8 mouse cellular contexts compared by ENCODE assay signal in the genomic region with DNA sequence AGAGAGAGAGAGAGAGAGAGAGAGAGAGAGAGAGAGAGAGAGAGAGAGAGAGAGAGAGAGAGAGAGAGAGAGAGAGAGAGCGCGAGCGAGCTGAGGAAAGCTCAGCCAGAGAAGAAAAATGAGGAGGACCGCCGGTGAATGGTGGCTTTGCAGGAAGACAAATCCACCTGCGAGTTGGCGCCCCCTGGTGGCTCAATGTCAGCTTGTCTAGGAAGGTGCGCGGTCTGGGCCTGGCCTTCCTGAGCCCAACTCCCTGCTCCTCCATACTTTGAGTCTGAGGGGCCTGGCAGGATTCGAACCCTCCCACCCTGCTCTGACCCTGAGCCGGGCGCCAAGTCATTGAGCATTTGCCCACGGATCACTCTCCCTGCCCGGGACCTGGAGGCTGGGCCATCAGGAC. TPM values are rescaled to one million over a fixed set of nuclear protein-coding genes. Genes with fewer than 3 reads are reported as not detected.
A peak's percentile ranks its signal among the peaks of the same experiment; 100 is the strongest.
DNase-seq lines count a peak whose midpoint lies in the region; ATAC-seq and TF ChIP-seq lines count a peak whose summit lies in the region.

No protein-coding gene starts in this region.

- H3K36me3 ChIP-seq in embryonic facial prominence, embryonic 13.5 days: no peaks in the 10 kb centered on the region
- H3K36me3 ChIP-seq in heart, adult 2 months (ENCODE audit: control insufficient read depth, insufficient read depth, low read length): no peaks in the 10 kb centered on the region
- no peaks in the 10 kb centered on the region for H3K36me3 ChIP-seq in limb, embryonic 13.5 days
- H3K36me3 ChIP-seq in midbrain, embryonic 16.5 days (ENCODE audit: control insufficient read depth, insufficient read depth, low read length): no peaks in the 10 kb centered on the region

- no peak for ATAC-seq in embryonic facial prominence, embryonic 13.5 days (ENCODE audit: insufficient number of reproducible peaks, insufficient read depth, low FRiP score, low TSS enrichment, low read depth)
- 0 out of 2 replicates have a peak, but pooled peaks have one; percentile 40 for ATAC-seq in limb, embryonic 13.5 days (ENCODE audit: low FRiP score, low read depth)
- peak; percentile 70; the same call in 1 of the 2 replicates for ATAC-seq in midbrain, embryonic 16.5 days

- H3K9me3 ChIP-seq in embryonic facial prominence, embryonic 13.5 days: no peaks in the 10 kb centered on the region
- H3K9me3 ChIP-seq in limb, embryonic 13.5 days: no peaks in the 10 kb centered on the region
- H3K9me3 ChIP-seq in midbrain, embryonic 16.5 days (replicated peaks; ENCODE audit: control insufficient read depth, low read length, poor library complexity, severe bottlenecking): no peaks in the 10 kb centered on the region

- TF ChIP-seq CTCF in heart, adult 2 months (IDR thresholded peaks at IDR 0.05): peak; percentile 82

- no peak overlapping the region for H3K9ac ChIP-seq in embryonic facial prominence, embryonic 13.5 days
- H3K9ac ChIP-seq in heart, adult 2 months (ENCODE audit: low read depth, low read length): no peak overlapping the region
- no peak overlapping the region for H3K9ac ChIP-seq in limb, embryonic 13.5 days
- no peak overlapping the region; the same call in 1 of the 2 replicates for H3K9ac ChIP-seq in midbrain, embryonic 16.5 days (ENCODE audit: low read depth, low read length)

- H3K4me3 ChIP-seq in embryonic facial prominence, embryonic 13.5 days: peak overlapping the region; percentile 30
- H3K4me3 ChIP-seq in heart, adult 2 months: no peak overlapping the region
- peak overlapping the region; percentile 36 for H3K4me3 ChIP-seq in limb, embryonic 13.5 days
- peak overlapping the region; percentile 57; the same call in 1 of the 2 replicates for H3K4me3 ChIP-seq in midbrain, embryonic 16.5 days (ENCODE audit: low read depth, low read length)

- H3K4me1 ChIP-seq in embryonic facial prominence, embryonic 13.5 days: peaks cover 27% of the 10 kb centered on the region
- no peaks in the 10 kb centered on the region for H3K4me1 ChIP-seq in heart, adult 2 months (ENCODE audit: control insufficient read depth, insufficient read depth, low read length)
- H3K4me1 ChIP-seq in limb, embryonic 13.5 days: peaks cover 21% of the 10 kb centered on the region
- peaks cover 18% of the 10 kb centered on the region for H3K4me1 ChIP-seq in midbrain, embryonic 16.5 days (ENCODE audit: control insufficient read depth, insufficient read depth, low read length)

- WGBS in embryonic facial prominence, embryonic 13.5 days: 9% methylated on average over 14 of the region's 14 CpGs
- 5% methylated on average over 14 of the region's 14 CpGs for WGBS in heart, adult 2 months
- 6% methylated on average over 14 of the region's 14 CpGs for WGBS in limb, embryonic 13.5 days
- WGBS in midbrain, embryonic 16.5 days: 10% methylated on average over 11 of the region's 14 CpGs

- no peaks in the 10 kb centered on the region for H3K79me2 ChIP-seq in heart, adult 2 months (replicated peaks; ENCODE audit: control insufficient read depth, insufficient read depth, low read length)

- no peak for TF ChIP-seq POLR2A in heart, adult 2 months (IDR thresholded peaks at IDR 0.05; ENCODE audit: insufficient read depth, low read depth, low read length)

- peaks cover 94% of the 10 kb centered on the region for H3K27me3 ChIP-seq in embryonic facial prominence, embryonic 13.5 days
- peaks cover 17% of the 10 kb centered on the region for H3K27me3 ChIP-seq in heart, adult 2 months (ENCODE audit: control insufficient read depth, insufficient read depth, low read length)
- peaks cover 95% of the 10 kb centered on the region for H3K27me3 ChIP-seq in limb, embryonic 13.5 days
- peaks cover 3% of the 10 kb centered on the region for H3K27me3 ChIP-seq in midbrain, embryonic 16.5 days (ENCODE audit: control insufficient read depth, insufficient read depth, low read depth, low read length)

- peak overlapping the region; percentile 51 for H3K4me2 ChIP-seq in embryonic facial prominence, embryonic 13.5 days
- peak overlapping the region; percentile 58 for H3K4me2 ChIP-seq in limb, embryonic 13.5 days (replicated peaks)
- peak overlapping the region; percentile 52 for H3K4me2 ChIP-seq in midbrain, embryonic 16.5 days (ENCODE audit: low read length)

- H3K27ac ChIP-seq in embryonic facial prominence, embryonic 13.5 days: no peak overlapping the region
- H3K27ac ChIP-seq in heart, adult 2 months: no peak overlapping the region
- no peak overlapping the region for H3K27ac ChIP-seq in limb, embryonic 13.5 days
- peak overlapping the region; percentile 89; the same call in 1 of the 2 replicates for H3K27ac ChIP-seq in midbrain, embryonic 16.5 days (ENCODE audit: low read length)

- peak; percentile 56 for DNase-seq in 3134 (ENCODE audit: extremely low read depth, insufficient read length, low spot score)
- DNase-seq in adrenal gland, postnatal 36 days: peak; percentile 94 to 95
- DNase-seq in heart, adult 2 months: peak; percentile 76 to 87
- peak; percentile 86 for DNase-seq in kidney, adult 9 months
- DNase-seq in spleen, postnatal 14 days (ENCODE audit: low spot score in 2 of 2): peak; percentile 60 to 74

- TF ChIP-seq EP300 in heart, adult 2 months (IDR thresholded peaks at IDR 0.05; ENCODE audit: insufficient read depth, low read depth, low read length): no peak

- intact Hi-C loops in heart, adult 2 months (cut with DNase I): loop anchor here (2.0 kb wide), 1 partner anchor 294 kb away; no protein-coding TSS in a partner anchor

RNA-seq across cellular contexts. Expression of a gene that starts 9.2 kb away (rescaled TPM):
- total RNA-seq in adrenal gland, postnatal 36 days (2021): not detected
- 0.10 and 0.44 TPM in 2 replicates for polyA plus RNA-seq in embryonic facial prominence, embryonic 13.5 days (2015; fragmentation: Nextera tagmentation; extraction: Ambion mirVana)
- not detected for total RNA-seq in heart, adult 2 months (2021)
- not detected in 2 replicates for polyA plus RNA-seq in heart, adult 2 months (2012; rRNA removed)
- not detected in 2 replicates for polyA plus RNA-seq in limb, embryonic 13.5 days (2015; fragmentation: Nextera tagmentation; extraction: Ambion mirVana)
- 22.5 and 23.2 TPM in 2 replicates for polyA plus RNA-seq in midbrain, embryonic 16.5 days (2015; fragmentation: Nextera tagmentation; extraction: Ambion mirVana)

RNA-seq across cellular contexts. Expression of a gene that starts 31.9 kb away (rescaled TPM):
- total RNA-seq in adrenal gland, postnatal 36 days (2021): 10 to 100 TPM; 82.6 to 82.9 TPM
- polyA plus RNA-seq in embryonic facial prominence, embryonic 13.5 days (2015; fragmentation: Nextera tagmentation; extraction: Ambion mirVana): 2.0 and 2.5 TPM in 2 replicates
- total RNA-seq in heart, adult 2 months (2021): 1 to 10 TPM; 8.8 to 9.8 TPM
- polyA plus RNA-seq in heart, adult 2 months (2012; rRNA removed): 12.6 and 13.5 TPM in 2 replicates
- 2.0 and 2.3 TPM in 2 replicates for polyA plus RNA-seq in limb, embryonic 13.5 days (2015; fragmentation: Nextera tagmentation; extraction: Ambion mirVana)
- 5.1 and 5.6 TPM in 2 replicates for polyA plus RNA-seq in midbrain, embryonic 16.5 days (2015; fragmentation: Nextera tagmentation; extraction: Ambion mirVana)

RNA-seq across cellular contexts. Expression of a gene that starts 35.6 kb away (rescaled TPM):
- total RNA-seq in adrenal gland, postnatal 36 days (2021): 1 to 10 TPM in 1 of 2 experiments, not detected in 1; 1.3 TPM
- not detected in 2 replicates for polyA plus RNA-seq in embryonic facial prominence, embryonic 13.5 days (2015; fragmentation: Nextera tagmentation; extraction: Ambion mirVana)
- 1 to 10 TPM; 1.2 to 3.0 TPM for total RNA-seq in heart, adult 2 months (2021)
- 5.6 and 10.9 TPM in 2 replicates for polyA plus RNA-seq in heart, adult 2 months (2012; rRNA removed)
- polyA plus RNA-seq in limb, embryonic 13.5 days (2015; fragmentation: Nextera tagmentation; extraction: Ambion mirVana): not detected in 2 replicates
- 0.36 TPM in 1 of 2 replicates, not detected in the other for polyA plus RNA-seq in midbrain, embryonic 16.5 days (2015; fragmentation: Nextera tagmentation; extraction: Ambion mirVana)

Comparison
In these comparisons a context has a peak if more than half of its experiments do, and no peak if none do; other contexts are left out.
1. RNA of a gene that starts 9.2 kb away (polyA plus RNA-seq): 22.5 to 23.2 TPM in midbrain, embryonic 16.5 days; 0.10 to 0.44 TPM in embryonic facial prominence, embryonic 13.5 days, not detected in limb, embryonic 13.5 days and not detected in heart, adult 2 months; every median in the first group is over 10 times any median in the second.
2. Peak in every context shown above with its lines, with median percentiles within 50 percentile points of each other: DNase-seq and H3K4me2 ChIP-seq.